Mouse (Mus musculus): ENCODE measurements around the gene Zp2. TPM values are rescaled to one million over a fixed set of nuclear protein-coding genes. Genes with fewer than 3 reads are reported as not detected.

The Zp2 gene
- polyA plus RNA-seq (2014; fragmentation: Nextera tagmentation; extraction: Ambion mirVana): not detected in 2 replicates

DNA sequence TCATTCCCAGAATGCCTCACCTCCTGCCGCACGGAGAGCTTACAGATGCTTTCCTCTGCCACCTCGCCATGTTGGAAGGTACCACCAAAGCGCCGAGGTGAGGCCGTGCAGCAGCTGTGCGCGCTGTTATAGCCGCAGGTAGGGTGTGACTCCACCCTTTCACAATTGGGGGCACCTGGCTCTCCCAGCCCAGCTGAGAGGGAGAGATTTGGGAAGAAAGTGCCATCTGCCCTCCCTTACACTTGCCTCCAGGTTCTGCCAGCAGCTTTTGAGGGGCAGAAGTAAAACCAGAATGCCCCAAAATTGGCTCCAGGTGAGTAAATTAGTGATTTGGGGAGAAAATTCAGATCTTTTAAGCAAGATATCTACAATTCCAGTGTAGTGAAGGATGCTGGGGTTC lies at the start of gene Zp2:
Gene Zp2, minus strand, starts transcription at position 101 of the 400 bp plus-strand sequence.
- 85% methylated on average over 9 of the region's 9 CpGs for WGBS

DNA sequence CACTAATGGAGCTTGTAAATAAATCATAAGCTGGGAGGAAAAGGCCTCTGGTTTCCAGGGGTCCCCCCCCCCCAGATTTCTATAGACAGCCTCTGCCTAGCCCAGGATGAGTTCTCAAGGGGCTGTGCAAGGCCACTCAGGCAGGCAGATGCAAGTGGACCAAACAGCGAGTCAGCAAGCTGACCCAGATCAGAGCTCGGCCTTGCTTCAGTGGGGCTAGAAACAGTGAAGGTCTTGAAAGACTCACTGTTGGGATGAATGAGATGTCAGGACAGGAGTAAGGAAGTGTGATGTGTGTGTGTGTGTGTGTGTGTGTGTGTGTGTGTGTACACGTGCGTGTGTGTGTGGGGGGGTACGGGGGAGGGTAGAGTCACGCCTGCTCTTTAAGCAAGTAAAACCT lies 47.7 kb upstream of the Zp2 start:
- Histone ChIP-seq H3K4me1 (replicated peaks; ENCODE audit: control insufficient read depth, insufficient read depth, low read length) (no peaks in the 10 kb centered on the region; the same call in 1 of the 2 replicates), H3K27ac (no peak overlapping the region), H3K4me2 (replicated peaks) (no peak overlapping the region), H3K9ac (no peak overlapping the region), H3K36me3 (replicated peaks; ENCODE audit: control insufficient read depth, insufficient read depth) (no peaks in the 10 kb centered on the region), H3K9me3 (ENCODE audit: control insufficient read depth, low read length) (no peaks in the 10 kb centered on the region), H3K4me3 (replicated peaks; ENCODE audit: low read length) (no peak overlapping the region), H3K27me3 (ENCODE audit: control insufficient read depth, insufficient read depth, low read length) (no peaks in the 10 kb centered on the region)
- 84% methylated on average over 6 of the region's 6 CpGs for WGBS
- DNase-seq (ENCODE audit: low spot score) (no peak), ATAC-seq (ENCODE audit: low FRiP score) (no peak)

More for the DNA sequence above, at the start of gene Zp2:
- H3K4me3 ChIP-seq (replicated peaks; ENCODE audit: low read length): no peak within 1 kb of the TSS
- no peaks in the 10 kb centered on the region for H3K27me3 ChIP-seq (ENCODE audit: control insufficient read depth, insufficient read depth, low read length)
- no peaks in the 10 kb centered on the region for H3K36me3 ChIP-seq (replicated peaks; ENCODE audit: control insufficient read depth, insufficient read depth)
- no peak for ATAC-seq (ENCODE audit: low FRiP score)
- no peak within 1 kb of the TSS for H3K27ac ChIP-seq
- H3K9me3 ChIP-seq (ENCODE audit: control insufficient read depth, low read length): no peaks in the 10 kb centered on the region
- H3K9ac ChIP-seq: no peak within 1 kb of the TSS
- H3K4me1 ChIP-seq (replicated peaks; ENCODE audit: control insufficient read depth, insufficient read depth, low read length): no peaks in the 10 kb centered on the region
- H3K4me2 ChIP-seq (replicated peaks): no peak within 1 kb of the TSS
- DNase-seq (ENCODE audit: low spot score): no peak

DNA sequence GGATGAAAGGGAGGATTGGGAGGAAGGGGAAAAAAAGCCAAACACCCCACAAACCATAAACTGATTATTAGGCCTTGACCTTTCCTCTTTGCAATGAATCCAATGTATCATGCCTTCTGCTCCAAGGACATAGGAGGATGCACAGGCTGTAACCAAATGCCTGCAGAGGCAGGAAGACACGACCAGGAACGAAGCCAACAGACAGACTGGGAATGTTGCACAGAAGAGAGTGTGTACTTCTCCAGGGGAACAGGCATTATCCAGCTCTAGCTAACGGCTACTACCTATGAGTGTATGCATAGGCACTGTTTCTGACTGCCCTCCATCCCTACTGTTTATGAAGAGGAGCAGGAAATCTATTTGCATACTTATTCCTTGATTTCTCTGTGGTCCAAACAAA lies 47.1 kb upstream of the Zp2 start:
- ATAC-seq (ENCODE audit: low FRiP score): no peak
- DNase-seq (ENCODE audit: low spot score): no peak
- Histone ChIP-seq H3K27ac (no peak overlapping the region), H3K36me3 (replicated peaks; ENCODE audit: control insufficient read depth, insufficient read depth) (no peaks in the 10 kb centered on the region), H3K27me3 (ENCODE audit: control insufficient read depth, insufficient read depth, low read length) (no peaks in the 10 kb centered on the region), H3K4me1 (replicated peaks; ENCODE audit: control insufficient read depth, insufficient read depth, low read length) (no peaks in the 10 kb centered on the region; the same call in 1 of the 2 replicates), H3K9ac (no peak overlapping the region), H3K9me3 (ENCODE audit: control insufficient read depth, low read length) (no peaks in the 10 kb centered on the region), H3K4me3 (replicated peaks; ENCODE audit: low read length) (no peak overlapping the region), H3K4me2 (replicated peaks) (no peak overlapping the region)
- 68% methylated on average over 3 of the region's 3 CpGs for WGBS

DNA sequence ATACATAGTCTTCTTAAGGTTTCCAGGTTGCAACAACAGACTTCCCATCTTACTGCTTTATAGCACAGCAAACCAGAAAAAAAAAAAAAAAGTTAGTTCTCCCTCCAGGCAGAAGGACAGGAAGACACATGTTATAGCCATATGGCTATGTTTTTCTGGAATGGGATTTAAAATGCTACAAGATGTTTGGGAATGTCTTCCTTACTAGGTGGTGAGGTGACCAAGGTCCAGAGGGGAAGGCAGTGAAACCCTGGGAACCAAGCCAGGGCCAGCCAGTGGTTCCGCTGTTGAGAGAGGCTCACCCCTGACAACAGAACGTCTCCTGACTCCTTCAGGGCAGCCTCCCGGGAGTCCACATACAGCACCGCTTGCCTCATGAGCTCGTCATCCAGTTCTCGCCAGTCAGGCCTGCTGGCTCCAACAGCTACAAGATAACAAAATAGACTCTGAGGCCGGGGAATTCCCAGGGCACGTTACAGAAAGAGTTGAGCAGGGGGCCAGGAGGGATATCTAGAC lies 45.1 kb upstream of the Zp2 start:
- Histone ChIP-seq H3K9me3 (ENCODE audit: control insufficient read depth, low read length) (no peaks in the 10 kb centered on the region), H3K9ac (no peak overlapping the region), H3K27ac (no peak overlapping the region), H3K27me3 (ENCODE audit: control insufficient read depth, insufficient read depth, low read length) (no peaks in the 10 kb centered on the region), H3K36me3 (replicated peaks; ENCODE audit: control insufficient read depth, insufficient read depth) (no peaks in the 10 kb centered on the region), H3K4me2 (replicated peaks) (no peak overlapping the region), H3K4me1 (replicated peaks; ENCODE audit: control insufficient read depth, insufficient read depth, low read length) (no peaks in the 10 kb centered on the region; the same call in 1 of the 2 replicates), H3K4me3 (replicated peaks; ENCODE audit: low read length) (no peak overlapping the region)
- DNase-seq (ENCODE audit: low spot score) (no peak), ATAC-seq (ENCODE audit: low FRiP score) (no peak)
- 51% methylated on average over 8 of the region's 8 CpGs for WGBS

DNA sequence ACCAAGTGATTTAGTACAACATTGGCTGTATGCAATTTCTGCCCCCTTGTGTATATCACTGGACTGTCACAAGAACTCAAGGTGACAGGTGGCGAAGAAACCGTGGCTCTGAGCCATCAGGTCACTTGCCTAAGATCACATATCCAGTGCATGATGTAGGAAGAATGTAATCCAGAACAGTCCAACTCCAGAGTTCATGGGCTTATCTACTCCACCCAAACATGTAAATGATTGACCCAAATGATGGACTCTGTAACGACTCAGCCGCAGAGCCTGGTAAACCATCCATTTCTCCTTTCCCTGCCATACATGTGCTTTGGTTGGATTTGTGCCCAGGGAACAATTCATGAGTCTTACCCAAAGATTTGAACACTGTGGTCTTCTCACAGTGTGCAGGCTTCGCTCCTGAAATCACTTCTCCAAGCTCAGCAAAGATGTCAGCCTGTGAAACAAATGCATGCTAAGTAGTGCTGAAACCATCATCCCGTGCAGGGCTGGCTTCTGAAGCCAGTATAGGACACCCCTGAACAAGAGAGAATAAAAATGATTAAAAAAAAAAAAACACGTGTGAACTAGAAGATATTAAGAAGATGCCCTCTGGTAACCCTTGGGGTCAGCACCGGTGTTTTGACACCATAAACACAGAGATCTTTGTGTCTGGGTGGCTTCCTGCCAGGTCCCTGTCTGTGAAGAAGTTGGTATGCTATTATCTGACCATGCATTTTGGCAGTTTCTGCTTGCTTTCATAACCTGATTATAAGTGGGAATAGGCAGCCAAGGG lies 44.5 kb upstream of the Zp2 start:
- no peak overlapping the region for H3K4me3 ChIP-seq (replicated peaks; ENCODE audit: low read length)
- DNase-seq (ENCODE audit: low spot score): no peak
- no peak overlapping the region for H3K4me2 ChIP-seq (replicated peaks)
- 73% methylated on average over 8 of the region's 8 CpGs for WGBS
- no peak overlapping the region for H3K27ac ChIP-seq
- no peaks in the 10 kb centered on the region for H3K27me3 ChIP-seq (ENCODE audit: control insufficient read depth, insufficient read depth, low read length)
- no peak for ATAC-seq (ENCODE audit: low FRiP score)
- H3K4me1 ChIP-seq (replicated peaks; ENCODE audit: control insufficient read depth, insufficient read depth, low read length): no peaks in the 10 kb centered on the region; the same call in 1 of the 2 replicates
- H3K36me3 ChIP-seq (replicated peaks; ENCODE audit: control insufficient read depth, insufficient read depth): no peaks in the 10 kb centered on the region
- H3K9me3 ChIP-seq (ENCODE audit: control insufficient read depth, low read length): no peaks in the 10 kb centered on the region
- no peak overlapping the region for H3K9ac ChIP-seq

DNA sequence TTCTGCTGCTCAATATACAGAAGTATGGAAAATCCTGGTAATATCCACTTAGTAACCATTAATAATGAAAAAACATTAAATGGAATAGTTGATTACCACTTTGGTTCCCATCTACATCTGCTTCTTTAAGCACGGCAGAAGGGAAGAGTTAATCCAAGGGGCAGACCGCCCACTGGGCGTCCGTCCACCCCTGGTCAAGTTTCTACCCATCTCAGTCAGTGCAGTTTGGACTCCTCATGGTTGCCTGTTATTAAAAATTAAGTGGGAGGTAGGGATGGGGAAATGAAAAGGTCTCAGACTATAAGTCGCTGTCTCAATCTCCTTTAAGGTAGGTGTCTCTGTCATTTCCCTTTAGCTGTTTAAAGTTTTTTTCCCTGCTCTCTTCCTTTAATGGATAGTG lies 43.9 kb upstream of the Zp2 start:
- Histone ChIP-seq H3K4me3 (replicated peaks; ENCODE audit: low read length) (no peak overlapping the region), H3K4me2 (replicated peaks) (no peak overlapping the region), H3K27ac (no peak overlapping the region), H3K27me3 (ENCODE audit: control insufficient read depth, insufficient read depth, low read length) (no peaks in the 10 kb centered on the region), H3K9me3 (ENCODE audit: control insufficient read depth, low read length) (no peaks in the 10 kb centered on the region), H3K4me1 (replicated peaks; ENCODE audit: control insufficient read depth, insufficient read depth, low read length) (no peaks in the 10 kb centered on the region; the same call in 1 of the 2 replicates), H3K36me3 (replicated peaks; ENCODE audit: control insufficient read depth, insufficient read depth) (no peaks in the 10 kb centered on the region), H3K9ac (no peak overlapping the region)
- 92% methylated on average over 5 of the region's 5 CpGs for WGBS
- DNase-seq (ENCODE audit: low spot score): no peak
- ATAC-seq (ENCODE audit: low FRiP score): no peak

DNA sequence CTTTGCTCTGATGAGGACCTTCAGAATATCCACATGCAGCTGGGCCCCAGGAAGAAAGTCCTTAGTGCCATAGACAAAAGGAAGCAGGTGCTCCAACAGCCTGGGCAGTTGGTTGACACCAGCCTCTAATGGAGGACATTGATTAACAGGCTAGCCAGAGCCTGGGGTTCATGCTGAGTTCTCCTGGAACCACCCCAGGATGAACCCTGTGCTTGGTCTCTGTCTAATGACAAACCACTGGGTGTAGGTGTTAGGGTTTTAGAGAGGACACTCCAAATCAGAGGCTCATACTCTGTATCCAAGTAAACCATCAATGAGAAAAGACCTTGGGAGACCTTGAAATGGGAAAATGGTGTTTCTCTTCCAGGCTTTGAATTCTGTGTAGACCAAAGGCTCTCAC lies 37.8 kb upstream of the Zp2 start:
- ATAC-seq (ENCODE audit: low FRiP score) (no peak), DNase-seq (ENCODE audit: low spot score) (no peak)
- Histone ChIP-seq H3K4me1 (replicated peaks; ENCODE audit: control insufficient read depth, insufficient read depth, low read length) (0 out of 2 replicates have a peak, but pooled peaks cover 2% of the 10 kb centered on the region), H3K27ac (no peak overlapping the region), H3K36me3 (replicated peaks; ENCODE audit: control insufficient read depth, insufficient read depth) (no peaks in the 10 kb centered on the region), H3K27me3 (ENCODE audit: control insufficient read depth, insufficient read depth, low read length) (no peaks in the 10 kb centered on the region), H3K4me2 (replicated peaks) (no peak overlapping the region), H3K9me3 (ENCODE audit: control insufficient read depth, low read length) (no peaks in the 10 kb centered on the region), H3K4me3 (replicated peaks; ENCODE audit: low read length) (no peak overlapping the region), H3K9ac (no peak overlapping the region)

DNA sequence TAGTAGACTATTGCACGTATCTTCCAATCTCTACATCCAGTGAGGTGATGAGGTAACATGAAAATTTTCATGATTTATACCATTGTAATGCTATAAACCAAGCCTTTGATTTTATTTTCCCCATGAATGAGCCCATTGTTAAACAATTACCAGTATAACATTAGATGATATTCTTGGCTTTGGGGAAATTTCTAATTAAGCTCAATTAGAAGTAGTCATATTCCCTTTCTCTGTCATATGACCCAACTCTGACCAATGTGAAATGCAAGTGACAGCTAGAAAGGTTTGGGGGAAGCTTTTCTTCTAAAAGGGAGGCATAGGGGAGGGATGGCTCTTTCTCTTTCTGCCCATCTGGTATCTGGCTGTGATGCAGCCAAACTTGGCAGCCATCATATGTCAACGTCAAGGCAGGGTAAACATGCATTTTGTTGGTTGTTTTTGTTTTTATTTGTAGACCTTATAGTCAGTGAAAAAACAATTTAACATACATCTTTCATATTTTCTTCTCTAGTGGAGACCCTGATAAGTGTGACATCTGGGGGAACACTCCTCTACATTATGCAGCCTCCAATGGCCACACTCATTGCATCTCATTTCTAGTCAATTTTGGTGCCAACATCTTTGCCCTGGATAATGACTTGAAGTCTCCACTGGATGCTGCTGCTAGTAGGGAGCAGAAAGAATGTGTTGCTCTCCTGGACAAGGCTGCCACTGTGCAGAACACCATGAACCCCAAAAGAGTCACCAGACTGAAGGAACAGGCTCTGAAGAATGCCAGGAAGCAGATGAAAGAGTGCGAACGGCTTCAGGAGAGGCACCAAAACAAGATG lies 36.5 kb upstream of the Zp2 start:
- Histone ChIP-seq H3K27me3 (ENCODE audit: control insufficient read depth, insufficient read depth, low read length) (no peaks in the 10 kb centered on the region), H3K9me3 (ENCODE audit: control insufficient read depth, low read length) (no peaks in the 10 kb centered on the region), H3K4me2 (replicated peaks) (no peak overlapping the region), H3K4me3 (replicated peaks; ENCODE audit: low read length) (no peak overlapping the region), H3K36me3 (replicated peaks; ENCODE audit: control insufficient read depth, insufficient read depth) (no peaks in the 10 kb centered on the region), H3K27ac (no peak overlapping the region), H3K4me1 (replicated peaks; ENCODE audit: control insufficient read depth, insufficient read depth, low read length) (0 out of 2 replicates have a peak, but pooled peaks cover 2% of the 10 kb centered on the region), H3K9ac (no peak overlapping the region)
- DNase-seq (ENCODE audit: low spot score) (no peak), ATAC-seq (ENCODE audit: low FRiP score) (no peak)
- 93% methylated on average over 4 of the region's 4 CpGs for WGBS

DNA sequence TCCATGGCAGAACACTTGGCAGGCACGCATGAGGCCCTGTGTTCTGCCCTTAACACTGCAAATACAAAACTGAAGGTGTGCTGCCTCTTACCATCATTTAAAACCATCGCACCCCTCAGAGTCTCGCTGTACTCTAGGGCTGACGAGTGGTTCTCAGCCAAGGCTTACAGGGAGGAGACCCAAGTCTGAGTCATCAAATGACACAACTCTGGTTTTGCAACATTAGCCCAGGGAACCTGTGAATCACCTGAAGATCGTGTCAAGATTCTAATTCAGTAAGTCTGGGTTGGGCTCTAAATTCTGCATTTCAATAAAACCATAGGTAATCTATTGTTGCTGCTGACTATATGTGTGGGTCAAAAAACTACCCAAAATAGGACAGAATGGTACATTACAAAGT lies 35.5 kb upstream of the Zp2 start:
- no peak for ATAC-seq (ENCODE audit: low FRiP score)
- 87% methylated on average over 5 of the region's 5 CpGs for WGBS
- no peak for DNase-seq (ENCODE audit: low spot score)

More for the DNA sequence above, 35.5 kb upstream of the Zp2 start:
- Histone ChIP-seq H3K27ac (no peak overlapping the region), H3K4me1 (replicated peaks; ENCODE audit: control insufficient read depth, insufficient read depth, low read length) (0 out of 2 replicates have a peak, but pooled peaks cover 2% of the 10 kb centered on the region), H3K36me3 (replicated peaks; ENCODE audit: control insufficient read depth, insufficient read depth) (no peaks in the 10 kb centered on the region), H3K9ac (no peak overlapping the region), H3K4me3 (replicated peaks; ENCODE audit: low read length) (no peak overlapping the region), H3K27me3 (ENCODE audit: control insufficient read depth, insufficient read depth, low read length) (no peaks in the 10 kb centered on the region), H3K9me3 (ENCODE audit: control insufficient read depth, low read length) (no peaks in the 10 kb centered on the region), H3K4me2 (replicated peaks) (no peak overlapping the region)

All from hindbrain, embryonic 14.5 days (tissue).